Mouse (Mus musculus) thymus, adult 2 months (tissue): ENCODE measurements around the gene Atn1. TPM values are rescaled to one million over a fixed set of nuclear protein-coding genes. Genes with fewer than 3 reads are reported as not detected.

Experiments used
- DNase-seq: peaks from one replicate; pipeline ENCODE4 v3.0.0; 2021
- H3K27ac ChIP-seq: fragments of 200-500 bp; 2 replicates; pipeline ENCODE4 v1.5.1; 2012; ENCODE audit warnings: low read length, control low read depth; ENCODE audit not compliant: control insufficient read depth, insufficient read depth
- H3K27me3 ChIP-seq: fragments of 200-500 bp; 2 replicates; pipeline ENCODE4 v1.6.1; 2012; ENCODE audit warnings: mild to moderate bottlenecking, low read length, moderate library complexity, mixed read lengths; ENCODE audit not compliant: control insufficient read depth, insufficient read depth
- H3K36me3 ChIP-seq: fragments of 200-500 bp; 2 replicates; pipeline ENCODE4 v1.6.1; 2012; ENCODE audit warnings: mild to moderate bottlenecking, low read length, moderate library complexity; ENCODE audit not compliant: control insufficient read depth, insufficient read depth
- H3K4me1 ChIP-seq: fragments of 200-500 bp; replicated peaks from 2 replicates; pipeline ENCODE4 v1.6.1; 2012; ENCODE audit warnings: low read length; ENCODE audit not compliant: control insufficient read depth, insufficient read depth
- H3K4me3 ChIP-seq: fragments of 200-500 bp; 2 replicates; pipeline ENCODE4 v1.5.1; 2012; ENCODE audit warnings: mild to moderate bottlenecking, low read length, control low read depth, moderate library complexity; ENCODE audit not compliant: control insufficient read depth, insufficient read depth
- CTCF ChIP-seq: fragments of 200-500 bp; IDR thresholded peaks from 2 replicates; pipeline ENCODE4 v1.5.1; 2012; ENCODE audit warnings: mild to moderate bottlenecking, control low read depth, low read length, moderate library complexity, borderline replicate concordance; ENCODE audit not compliant: control insufficient read depth, poor library complexity, insufficient read depth; ENCODE audit errors: extremely low read depth
- POLR2A ChIP-seq: fragments of 200-500 bp; IDR thresholded peaks from 2 replicates; pipeline ENCODE4 v1.6.1; 2012; ENCODE audit warnings: mild to moderate bottlenecking, low read length, control low read depth, moderate library complexity; ENCODE audit not compliant: control insufficient read depth, poor library complexity, insufficient read depth; ENCODE audit errors: extremely low read depth
- WGBS: fragments of 180-500 bp; shearing (Covaris S2); methylation state at CpG from one replicate; pipeline ENCODE4 v1.1.7; 2018; 5-methylcytosine and 5-hydroxymethylcytosine counted together
- polyA plus RNA-seq: library from polyadenylated mRNA; depleted of rRNA; stranded (reverse); fragments of >200 nt; gene quantifications from 2 replicates; pipeline ENCODE4 v1.2.3, GENCODE M21; 2012

Atn1 gene
- polyA plus RNA-seq, 1 experiment, result 48.3 TPM

GRCm38 (mm10) chr6:124722876-124723473, 33.3 kb downstream of the Atn1 start:
- peaks cover 33% of the 10 kb centered on the region for H3K36me3 ChIP-seq
- H3K4me1 ChIP-seq, result peaks cover 48% of the 10 kb centered on the region
- no peaks in the 10 kb centered on the region for H3K27me3 ChIP-seq
- TF ChIP-seq CTCF (no peak), POLR2A (no peak)
- DNase-seq, result no peak
- WGBS, result 68% methylated on average over 6 of the region's 6 CpGs
- H3K27ac ChIP-seq, result peak overlapping the region; percentile 64
- no peak overlapping the region for H3K4me3 ChIP-seq

GRCm38 (mm10) chr6:124720904-124721303, 35.4 kb downstream of the Atn1 start:
- DNase-seq, result no peak
- peaks cover 26% of the 10 kb centered on the region for H3K36me3 ChIP-seq
- peak overlapping the region; percentile 81 for H3K27ac ChIP-seq
- peak overlapping the region; percentile 10 for H3K4me3 ChIP-seq
- no peak for TF ChIP-seq CTCF
- TF ChIP-seq POLR2A, result 0 out of 2 replicates have a peak, but pooled peaks have one; percentile 10
- WGBS, result 3% methylated on average over 11 of the region's 11 CpGs
- no peaks in the 10 kb centered on the region for H3K27me3 ChIP-seq
- H3K4me1 ChIP-seq, result peaks cover 48% of the 10 kb centered on the region

- peaks cover 41% of the 10 kb centered on the region for H3K4me1 ChIP-seq
Observed at GRCm38 (mm10) chr6:124719354-124719978, 36.9 kb downstream of the Atn1 start.

GRCm38 (mm10) chr6:124718703-124719102, 37.6 kb downstream of the Atn1 start:
- H3K4me1 ChIP-seq, result peaks cover 40% of the 10 kb centered on the region
- TF ChIP-seq POLR2A (no peak), CTCF (no peak)
- peak overlapping the region; percentile 18 for H3K4me3 ChIP-seq
- H3K27ac ChIP-seq, result peak overlapping the region; percentile 29; the same call in 1 of the 2 replicates
- no peaks in the 10 kb centered on the region for H3K27me3 ChIP-seq
- 89% methylated on average over 16 of the region's 16 CpGs for WGBS
- no peak for DNase-seq
- H3K36me3 ChIP-seq, result peaks cover 18% of the 10 kb centered on the region

More at GRCm38 (mm10) chr6:124719354-124719978, 36.9 kb downstream of the Atn1 start:
- H3K4me3 ChIP-seq, result no peak overlapping the region; the same call in 1 of the 2 replicates
- TF ChIP-seq POLR2A (no peak), CTCF (no peak)
- peaks cover 20% of the 10 kb centered on the region for H3K36me3 ChIP-seq
- DNase-seq, result no peak
- WGBS, result 91% methylated on average over 7 of the region's 7 CpGs
- H3K27me3 ChIP-seq, result no peaks in the 10 kb centered on the region
- H3K27ac ChIP-seq, result no peak overlapping the region

- H3K4me3 ChIP-seq, result peak overlapping the region; percentile 18
- H3K27ac ChIP-seq, result no peak overlapping the region
- no peaks in the 10 kb centered on the region for H3K27me3 ChIP-seq
- no peak for TF ChIP-seq POLR2A
- H3K36me3 ChIP-seq, result peaks cover 15% of the 10 kb centered on the region
- 94% methylated on average over 13 of the region's 13 CpGs for WGBS
- no peak for DNase-seq
- H3K4me1 ChIP-seq, result peaks cover 37% of the 10 kb centered on the region
Observed at GRCm38 (mm10) chr6:124717968-124718367, 38.4 kb downstream of the Atn1 start.

GRCm38 (mm10) chr6:124716864-124717490, 39.3 kb downstream of the Atn1 start:
- DNase-seq, result peak; percentile 52
- no peak overlapping the region for H3K4me3 ChIP-seq

More at GRCm38 (mm10) chr6:124716864-124717490, 39.3 kb downstream of the Atn1 start:
- Histone ChIP-seq H3K36me3 (peaks cover 15% of the 10 kb centered on the region), H3K27ac (no peak overlapping the region), H3K4me1 (peaks cover 35% of the 10 kb centered on the region), H3K27me3 (no peaks in the 10 kb centered on the region)
- TF ChIP-seq POLR2A (no peak), CTCF (peak; percentile 81; the same call in 1 of the 2 replicates)
- 67% methylated on average over 20 of the region's 20 CpGs for WGBS
